Mouse (Mus musculus): ENCODE results near the gene Prg2.

The Prg2 gene

GRCm38 (mm10) chr2:85033121-85033520 is 52.9 kb downstream of the Prg2 start:
- no peak for DNase-seq
